Mouse (Mus musculus) hindbrain, embryonic 15.5 days (tissue): ENCODE results near the gene Arntl2. TPM values are rescaled to one million over a fixed set of nuclear protein-coding genes. Genes with fewer than 3 reads are reported as not detected.

ENCODE experiments used
- ATAC-seq: fragments of 200-750 bp; cut with Nextera tagmentation; 2 replicates; pipeline ENCODE4 v1.8.0; 2017; ENCODE audit warnings: low read depth, moderate number of reproducible peaks, moderate TSS enrichment; ENCODE audit not compliant: low FRiP score
- H3K27ac ChIP-seq: fragments of 300-500 bp; sonication (generic); replicated peaks from 2 replicates; pipeline ENCODE4 v1.5.1; 2015; ENCODE audit warnings: mild to moderate bottlenecking, inconsistent platforms
- H3K27me3 ChIP-seq: fragments of 300-500 bp; sonication (generic); 2 replicates; pipeline ENCODE4 v1.6.1; 2015; ENCODE audit warnings: control low read depth, inconsistent platforms
- H3K36me3 ChIP-seq: fragments of 300-500 bp; sonication (generic); 2 replicates; pipeline ENCODE4 v1.6.1; 2015; ENCODE audit warnings: control low read depth, inconsistent platforms
- H3K4me1 ChIP-seq: fragments of 300-500 bp; sonication (generic); replicated peaks from 2 replicates; pipeline ENCODE4 v1.6.1; 2015; ENCODE audit warnings: control low read depth, inconsistent platforms
- H3K4me2 ChIP-seq: fragments of 300-500 bp; sonication (generic); 2 replicates; pipeline ENCODE4 v1.6.1; 2015; ENCODE audit warnings: moderate library complexity, mild to moderate bottlenecking, inconsistent platforms
- H3K4me3 ChIP-seq: fragments of 300-500 bp; sonication (generic); 2 replicates; pipeline ENCODE4 v1.5.1; 2015; ENCODE audit warnings: mild to moderate bottlenecking, inconsistent platforms
- H3K9ac ChIP-seq: fragments of 300-500 bp; sonication (generic); 2 replicates; pipeline ENCODE4 v1.6.1; 2015; ENCODE audit warnings: inconsistent platforms
- H3K9me3 ChIP-seq: fragments of 300-500 bp; sonication (generic); 2 replicates; pipeline ENCODE4 v1.6.1; 2016; ENCODE audit warnings: control low read depth, inconsistent platforms
- WGBS: fragments of 180-500 bp; shearing (Covaris S2); methylation state at CpG from one replicate; pipeline ENCODE4 v1.1.7; 2015; 5-methylcytosine and 5-hydroxymethylcytosine counted together
- polyA plus RNA-seq: library from polyadenylated mRNA; unstranded; fragments of >200 nt; fragmentation: Nextera tagmentation; extraction: Ambion mirVana; gene quantifications from 2 replicates; pipeline ENCODE4 v1.2.1, GENCODE M21; 2015

The Arntl2 gene
- polyA plus RNA-seq: 4.4 and 4.6 TPM in 2 replicates

DNA sequence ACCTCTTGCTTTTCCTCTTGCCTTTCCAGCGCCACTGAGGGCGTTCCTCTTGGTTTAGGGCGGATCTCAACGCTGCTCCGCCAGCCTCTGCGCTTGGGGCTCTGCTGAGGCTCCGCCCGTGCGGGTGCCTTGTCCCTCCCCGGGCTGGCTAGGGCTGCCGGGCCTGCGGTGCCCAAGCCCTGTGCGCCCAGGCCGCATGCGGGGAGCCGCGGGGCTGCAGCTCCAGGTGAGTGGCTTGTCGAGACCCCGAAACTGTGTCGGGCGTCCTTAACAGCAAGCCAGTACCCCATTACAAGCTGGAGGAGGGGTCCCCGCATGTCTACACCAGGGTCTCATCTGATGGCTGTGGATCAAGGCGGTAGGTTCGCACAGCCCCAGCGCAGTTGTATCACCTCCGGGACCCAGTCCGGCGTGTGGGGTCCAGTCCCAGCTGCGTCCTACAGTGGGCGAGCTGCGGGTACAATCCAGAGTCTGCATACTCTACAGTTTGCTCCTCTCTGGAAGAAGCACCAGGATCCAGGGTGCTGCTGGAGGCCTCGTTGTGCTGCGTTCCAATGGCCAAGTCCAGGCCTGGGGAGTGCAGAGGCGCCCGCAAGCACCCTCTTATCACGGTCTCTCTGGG lies at the start of gene Arntl2:
Arntl2 (plus strand) TSS at position 132 of the 622 bp plus-strand sequence.
- peak; percentile 97 for ATAC-seq
- Histone ChIP-seq H3K9ac (peak within 1 kb of the TSS; percentile 54), H3K27me3 (peaks cover 9% of the 10 kb centered on the region; the same call in 1 of the 2 replicates), H3K4me3 (peak within 1 kb of the TSS; percentile 59), H3K9me3 (no peaks in the 10 kb centered on the region), H3K4me2 (peak within 1 kb of the TSS; percentile 92), H3K36me3 (no peaks in the 10 kb centered on the region), H3K4me1 (peaks cover 7% of the 10 kb centered on the region), H3K27ac (no peak within 1 kb of the TSS)
- WGBS: 1% methylated on average over 36 of the region's 36 CpGs

- H3K4me3 ChIP-seq: no peak overlapping the region
- ATAC-seq: no peak
- 88% methylated on average over 5 of the region's 5 CpGs for WGBS
- H3K36me3 ChIP-seq: no peaks in the 10 kb centered on the region
- no peak overlapping the region for H3K9ac ChIP-seq
- no peaks in the 10 kb centered on the region for H3K27me3 ChIP-seq
- H3K27ac ChIP-seq: no peak overlapping the region
- no peaks in the 10 kb centered on the region for H3K4me1 ChIP-seq
- no peak overlapping the region for H3K4me2 ChIP-seq
- no peaks in the 10 kb centered on the region for H3K9me3 ChIP-seq
These were observed 49.3 kb upstream of the Arntl2 start for GRCm38 (mm10) chr6:146746577-146746976.

DNA sequence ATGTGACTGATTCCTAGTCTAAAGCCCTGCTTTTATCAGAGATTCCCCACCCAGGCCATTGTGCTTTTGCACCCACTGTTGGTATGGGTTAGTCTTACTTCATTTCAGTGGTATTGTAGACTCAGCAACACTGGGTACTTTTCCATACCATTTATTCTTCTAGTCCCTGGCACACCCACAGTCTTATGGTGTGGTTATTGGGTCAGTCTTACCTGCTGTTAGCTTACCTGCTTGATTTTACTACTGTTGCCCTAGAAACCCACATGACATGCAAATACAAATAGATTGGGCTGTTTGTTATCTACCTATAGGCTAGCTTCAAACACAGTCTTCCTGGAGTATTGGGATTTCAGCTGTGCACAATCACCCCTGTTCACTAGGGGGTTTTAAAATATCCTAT lies 48.8 kb upstream of the Arntl2 start:
- H3K9ac ChIP-seq: no peak overlapping the region
- no peaks in the 10 kb centered on the region for H3K4me1 ChIP-seq
- H3K27ac ChIP-seq: no peak overlapping the region
- H3K27me3 ChIP-seq: no peaks in the 10 kb centered on the region
- no peak for ATAC-seq
- no peak overlapping the region for H3K4me3 ChIP-seq
- H3K36me3 ChIP-seq: no peaks in the 10 kb centered on the region
- H3K9me3 ChIP-seq: no peaks in the 10 kb centered on the region
- H3K4me2 ChIP-seq: no peak overlapping the region

DNA sequence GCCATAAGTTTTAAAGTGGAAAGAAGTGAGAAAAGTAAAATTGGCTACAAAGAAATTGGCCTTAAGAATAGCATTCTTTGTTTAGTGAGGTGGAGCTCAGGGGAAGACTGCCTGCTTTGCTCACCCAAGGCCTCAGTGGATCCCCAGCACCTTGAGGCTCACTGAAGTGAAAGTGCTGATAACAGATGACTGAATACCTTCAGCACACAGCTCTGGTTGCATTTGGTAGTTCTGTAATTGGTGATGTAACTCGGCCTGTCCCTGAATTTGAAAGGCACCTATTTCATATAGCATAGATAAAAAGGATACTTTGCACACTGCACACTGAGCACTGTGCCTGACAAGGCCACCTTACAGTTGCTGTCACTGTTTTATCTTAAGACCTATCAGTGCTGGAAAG lies 47.6 kb upstream of the Arntl2 start:
- Histone ChIP-seq H3K4me1 (no peaks in the 10 kb centered on the region), H3K4me2 (no peak overlapping the region), H3K9me3 (no peaks in the 10 kb centered on the region), H3K27me3 (no peaks in the 10 kb centered on the region), H3K4me3 (no peak overlapping the region), H3K36me3 (no peaks in the 10 kb centered on the region), H3K27ac (no peak overlapping the region), H3K9ac (no peak overlapping the region)
- WGBS: 93% methylated on average over 1 of the region's 1 CpGs
- ATAC-seq: no peak

DNA sequence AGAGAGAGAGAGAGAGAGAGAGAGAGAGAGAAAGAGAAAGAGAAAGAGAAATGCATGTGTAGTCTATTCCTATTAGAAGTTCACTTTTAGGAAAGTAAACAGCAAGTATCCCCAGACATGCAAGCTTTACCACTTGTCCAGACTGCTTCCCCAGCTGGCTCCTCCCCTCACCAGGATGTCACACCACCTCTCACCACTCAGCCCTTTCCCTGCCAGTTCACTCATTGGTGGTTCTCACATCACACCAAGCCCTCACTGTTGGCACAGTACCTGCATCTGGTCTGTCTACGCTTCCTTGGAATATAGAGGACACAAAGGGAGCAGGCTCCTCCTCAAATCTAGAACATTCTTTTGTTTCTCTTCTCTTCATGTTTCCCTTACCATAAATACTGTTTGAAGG lies 44.2 kb upstream of the Arntl2 start:
- H3K9ac ChIP-seq: no peak overlapping the region
- H3K9me3 ChIP-seq: no peaks in the 10 kb centered on the region
- no peaks in the 10 kb centered on the region for H3K27me3 ChIP-seq
- no peak overlapping the region for H3K4me2 ChIP-seq
- no peak overlapping the region for H3K4me3 ChIP-seq
- no peak overlapping the region for H3K27ac ChIP-seq
- ATAC-seq: 0 out of 2 replicates have a peak, but pooled peaks have one; percentile 66
- WGBS: 64% methylated on average over 1 of the region's 1 CpGs
- no peaks in the 10 kb centered on the region for H3K36me3 ChIP-seq
- H3K4me1 ChIP-seq: peaks cover 4% of the 10 kb centered on the region; the same call in 1 of the 2 replicates

- Histone ChIP-seq H3K27ac (no peak overlapping the region), H3K9me3 (no peaks in the 10 kb centered on the region), H3K36me3 (no peaks in the 10 kb centered on the region), H3K9ac (no peak overlapping the region), H3K4me3 (no peak overlapping the region), H3K27me3 (no peaks in the 10 kb centered on the region), H3K4me2 (no peak overlapping the region), H3K4me1 (peaks cover 4% of the 10 kb centered on the region; the same call in 1 of the 2 replicates)
- WGBS: 88% methylated on average over 2 of the region's 2 CpGs
- ATAC-seq: no peak
These were observed 43.7 kb upstream of the Arntl2 start for GRCm38 (mm10) chr6:146752178-146752577.

DNA sequence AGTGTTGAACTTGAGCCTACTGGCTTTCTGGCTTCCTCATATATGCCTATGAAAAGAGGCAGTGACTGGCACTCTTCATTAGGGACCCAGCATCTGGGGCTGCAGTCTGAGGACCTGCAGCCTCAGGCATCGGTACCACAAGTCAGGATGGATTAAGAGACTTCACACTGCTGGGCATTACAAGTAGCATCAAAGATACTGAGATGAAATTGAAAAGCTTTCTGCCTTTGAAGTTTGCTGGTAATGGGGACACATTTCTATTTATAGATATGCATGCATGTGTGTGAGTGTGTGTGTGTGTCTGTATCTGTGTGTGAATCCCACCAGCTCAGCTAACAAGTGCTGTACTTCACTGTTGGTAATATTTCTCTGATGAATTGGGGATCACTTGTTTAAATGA lies 43.2 kb upstream of the Arntl2 start:
- 63% methylated on average over 1 of the region's 1 CpGs for WGBS
- Histone ChIP-seq H3K4me2 (no peak overlapping the region), H3K36me3 (no peaks in the 10 kb centered on the region), H3K4me1 (peaks cover 4% of the 10 kb centered on the region; the same call in 1 of the 2 replicates), H3K4me3 (no peak overlapping the region), H3K27me3 (no peaks in the 10 kb centered on the region), H3K9me3 (no peaks in the 10 kb centered on the region), H3K9ac (no peak overlapping the region), H3K27ac (no peak overlapping the region)
- ATAC-seq: no peak

DNA sequence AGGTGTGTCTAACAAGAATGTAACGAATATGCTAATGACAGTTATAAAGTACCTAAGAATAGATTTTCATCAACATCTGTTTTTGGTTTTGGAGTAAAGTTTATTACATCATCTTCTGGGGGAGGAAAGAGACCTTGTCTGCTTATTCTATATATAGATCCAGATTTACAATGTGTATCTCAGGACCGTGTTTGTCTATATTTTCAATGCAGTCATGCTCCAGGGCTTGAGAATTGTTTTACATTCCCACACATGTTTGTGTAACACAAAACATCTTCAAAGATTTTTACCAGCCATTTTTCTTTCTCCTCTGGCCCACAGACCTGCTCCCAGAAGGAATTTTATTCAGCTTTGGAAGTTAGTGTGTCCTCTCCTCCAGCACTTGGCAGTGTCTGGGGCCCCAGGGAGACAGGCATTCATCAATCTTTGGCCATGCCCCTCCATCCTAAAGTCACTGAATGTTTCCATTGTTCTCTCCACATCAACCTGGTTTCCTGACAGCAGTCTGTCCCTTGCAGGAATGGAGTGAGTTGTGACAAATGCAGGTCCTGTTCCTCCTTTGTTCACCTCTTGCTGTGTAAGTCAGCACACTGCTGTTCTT lies 42.2 kb upstream of the Arntl2 start:
- H3K9ac ChIP-seq: no peak overlapping the region
- no peak overlapping the region for H3K4me3 ChIP-seq
- no peak overlapping the region for H3K4me2 ChIP-seq
- peaks cover 4% of the 10 kb centered on the region; the same call in 1 of the 2 replicates for H3K4me1 ChIP-seq
- H3K27ac ChIP-seq: no peak overlapping the region
- 74% methylated on average over 2 of the region's 2 CpGs for WGBS
- ATAC-seq: no peak
- no peaks in the 10 kb centered on the region for H3K36me3 ChIP-seq
- no peaks in the 10 kb centered on the region for H3K27me3 ChIP-seq
- H3K9me3 ChIP-seq: no peaks in the 10 kb centered on the region

- no peak overlapping the region for H3K27ac ChIP-seq
- H3K4me3 ChIP-seq: no peak overlapping the region
- H3K4me2 ChIP-seq: no peak overlapping the region
- WGBS: 91% methylated on average over 2 of the region's 2 CpGs
- no peaks in the 10 kb centered on the region for H3K9me3 ChIP-seq
- H3K9ac ChIP-seq: no peak overlapping the region
- H3K27me3 ChIP-seq: no peaks in the 10 kb centered on the region
- H3K4me1 ChIP-seq: peaks cover 4% of the 10 kb centered on the region; the same call in 1 of the 2 replicates
- no peak for ATAC-seq
- no peaks in the 10 kb centered on the region for H3K36me3 ChIP-seq
These were observed 40.7 kb upstream of the Arntl2 start for GRCm38 (mm10) chr6:146755136-146755535.

DNA sequence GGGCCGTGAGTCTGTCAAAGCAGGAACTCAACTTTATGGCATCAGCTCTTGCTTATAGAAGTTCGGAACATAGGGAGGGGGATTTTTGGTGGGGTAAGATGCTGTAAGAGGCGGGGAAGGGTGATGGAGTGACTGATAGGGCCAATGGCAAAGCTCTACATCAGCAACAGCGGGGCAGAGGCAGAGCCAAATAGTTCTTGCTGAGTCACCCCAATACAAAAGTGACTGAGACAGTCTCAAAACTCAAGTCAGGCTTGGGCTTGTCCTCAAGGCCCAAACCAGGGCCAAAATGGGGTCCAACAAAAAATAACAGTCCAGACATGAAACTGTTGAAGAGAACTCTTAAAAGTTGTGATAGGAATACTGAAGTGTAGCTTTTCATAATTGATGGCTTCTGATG lies 40.2 kb upstream of the Arntl2 start:
- no peaks in the 10 kb centered on the region for H3K9me3 ChIP-seq
- H3K4me2 ChIP-seq: no peak overlapping the region
- WGBS: 92% methylated on average over 4 of the region's 4 CpGs
- peaks cover 4% of the 10 kb centered on the region; the same call in 1 of the 2 replicates for H3K4me1 ChIP-seq
- H3K27ac ChIP-seq: no peak overlapping the region
- no peak overlapping the region for H3K9ac ChIP-seq
- ATAC-seq: no peak
- no peaks in the 10 kb centered on the region for H3K27me3 ChIP-seq
- no peaks in the 10 kb centered on the region for H3K36me3 ChIP-seq
- no peak overlapping the region for H3K4me3 ChIP-seq

DNA sequence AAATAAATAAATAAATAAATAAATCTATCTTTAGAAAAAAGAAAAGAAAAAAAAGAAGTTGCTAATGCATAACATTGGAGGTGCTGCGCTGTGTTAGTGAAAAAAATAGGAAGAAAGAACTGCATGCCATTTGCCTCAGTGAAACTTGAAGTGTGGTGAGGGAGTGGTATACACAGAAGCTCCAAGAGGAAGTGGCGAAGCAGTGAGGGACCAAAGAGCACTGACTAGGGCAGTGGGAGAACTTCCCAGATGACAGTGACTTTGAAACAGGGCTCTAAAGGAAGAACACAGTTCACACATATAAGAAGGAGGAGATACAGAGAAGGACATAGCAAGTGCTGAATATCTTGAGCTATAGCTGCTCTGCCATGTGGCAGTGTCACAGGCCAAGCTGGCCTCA lies 36.8 kb upstream of the Arntl2 start:
- no peaks in the 10 kb centered on the region for H3K27me3 ChIP-seq
- H3K36me3 ChIP-seq: no peaks in the 10 kb centered on the region
- no peak overlapping the region for H3K27ac ChIP-seq
- H3K4me2 ChIP-seq: no peak overlapping the region
- H3K4me1 ChIP-seq: no peaks in the 10 kb centered on the region
- H3K9me3 ChIP-seq: no peaks in the 10 kb centered on the region
- no peak for ATAC-seq
- H3K4me3 ChIP-seq: no peak overlapping the region
- H3K9ac ChIP-seq: no peak overlapping the region
- 96% methylated on average over 2 of the region's 2 CpGs for WGBS

DNA sequence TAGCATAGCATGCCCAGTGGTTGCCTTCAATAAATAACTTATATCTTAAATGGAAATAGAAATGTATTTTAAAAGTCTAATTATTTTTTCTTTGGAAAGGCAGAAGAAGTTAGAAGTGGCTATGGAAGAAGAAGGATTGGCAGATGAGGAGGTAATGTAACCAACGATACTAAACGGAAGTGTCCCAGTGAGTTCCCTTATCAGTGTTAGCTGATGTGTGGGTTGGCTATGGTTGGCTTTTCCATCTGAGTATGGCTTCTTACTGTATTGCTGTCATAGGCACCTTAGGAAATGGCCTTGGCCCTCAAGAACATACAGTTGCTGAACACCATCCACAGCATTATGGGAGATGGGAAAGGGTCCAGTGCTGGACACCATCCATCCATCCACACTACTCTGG lies 35.8 kb upstream of the Arntl2 start:
- ATAC-seq: no peak
- H3K4me3 ChIP-seq: no peak overlapping the region
- H3K4me2 ChIP-seq: no peak overlapping the region
- no peaks in the 10 kb centered on the region for H3K9me3 ChIP-seq
- no peak overlapping the region for H3K27ac ChIP-seq
- WGBS: 96% methylated on average over 2 of the region's 2 CpGs
- no peak overlapping the region for H3K9ac ChIP-seq
- H3K4me1 ChIP-seq: no peaks in the 10 kb centered on the region
- H3K36me3 ChIP-seq: no peaks in the 10 kb centered on the region
- no peaks in the 10 kb centered on the region for H3K27me3 ChIP-seq
